Mouse (Mus musculus) neural tube, embryonic 11.5 days (tissue): ENCODE data around the gene Otog. TPM values are rescaled to one million over a fixed set of nuclear protein-coding genes. Genes with fewer than 3 reads are reported as not detected.

ENCODE experiments used
- ATAC-seq: fragments of 200-750 bp; cut with Nextera tagmentation; 2 replicates; pipeline ENCODE4 v1.8.0; 2017; ENCODE audit warnings: moderate number of reproducible peaks, mild to moderate bottlenecking, moderate TSS enrichment, moderate library complexity; ENCODE audit not compliant: insufficient read depth, low FRiP score, low TSS enrichment
- DNase-seq: peaks from one replicate; pipeline ENCODE4 v3.0.0-alpha.2; 2015; ENCODE audit warnings: low spot score
- H3K27ac ChIP-seq: fragments of 300-500 bp; sonication (generic); 2 replicates; pipeline ENCODE4 v1.5.1; 2014; ENCODE audit warnings: low read depth, mild to moderate bottlenecking, low read length
- H3K27me3 ChIP-seq: fragments of 300-500 bp; sonication (generic); 2 replicates; pipeline ENCODE4 v1.6.1; 2014; ENCODE audit warnings: mild to moderate bottlenecking, low read length, mixed read lengths; ENCODE audit not compliant: control insufficient read depth, insufficient read depth
- H3K36me3 ChIP-seq: fragments of 300-500 bp; sonication (generic); 2 replicates; pipeline ENCODE4 v1.6.1; 2014; ENCODE audit warnings: mild to moderate bottlenecking, low read length, moderate library complexity, mixed read lengths; ENCODE audit not compliant: control insufficient read depth, insufficient read depth
- H3K4me1 ChIP-seq: fragments of 300-500 bp; sonication (generic); 2 replicates; pipeline ENCODE4 v1.6.1; 2014; ENCODE audit warnings: low read length, mixed read lengths; ENCODE audit not compliant: control insufficient read depth, insufficient read depth
- H3K4me2 ChIP-seq: fragments of 300-500 bp; sonication (generic); 2 replicates; pipeline ENCODE4 v1.6.1; 2014; ENCODE audit warnings: low read depth, mild to moderate bottlenecking, moderate library complexity
- H3K4me3 ChIP-seq: fragments of 300-500 bp; sonication (generic); 2 replicates; pipeline ENCODE4 v1.5.1; 2014; ENCODE audit warnings: low read depth, low read length
- H3K9ac ChIP-seq: fragments of 300-500 bp; sonication (generic); 2 replicates; pipeline ENCODE4 v1.6.1; 2014; ENCODE audit warnings: mild to moderate bottlenecking, low read length
- H3K9me3 ChIP-seq: fragments of 300-500 bp; sonication (generic); 2 replicates; pipeline ENCODE4 v1.6.1; 2016; ENCODE audit warnings: low read length; ENCODE audit not compliant: control insufficient read depth
- WGBS: fragments of 180-500 bp; shearing (Covaris S2); extraction: QIAGEN DNeasy Blood & Tissue Kit; methylation state at CpG from one replicate; pipeline ENCODE4 v1.1.7; 2014; 5-methylcytosine and 5-hydroxymethylcytosine counted together
- polyA plus RNA-seq: library from polyadenylated mRNA; unstranded; fragments of >200 nt; fragmentation: Nextera tagmentation; extraction: Ambion mirVana; gene quantifications from 2 replicates; pipeline ENCODE4 v1.2.1, GENCODE M21; 2014

Otog gene
- polyA plus RNA-seq, 1 experiment from 2014 or later: not detected

- Histone ChIP-seq H3K9ac (no peak overlapping the region), H3K36me3 (no peaks in the 10 kb centered on the region), H3K27ac (no peak overlapping the region), H3K9me3 (no peaks in the 10 kb centered on the region), H3K4me1 (no peaks in the 10 kb centered on the region), H3K4me2 (no peak overlapping the region), H3K27me3 (no peaks in the 10 kb centered on the region), H3K4me3 (no peak overlapping the region)
- ATAC-seq (no peak), DNase-seq (no peak)
- 64% methylated on average over 4 of the region's 4 CpGs for WGBS
These were observed 87.1 kb downstream of the Otog start for GRCm38 (mm10) chr7:46327896-46328295.

- 92% methylated on average over 9 of the region's 9 CpGs for WGBS
- H3K4me3 ChIP-seq: no peak overlapping the region
These were observed 96.6 kb downstream of the Otog start for GRCm38 (mm10) chr7:46337397-46337796.

GRCm38 (mm10) chr7:46339818-46340217 lies 99.0 kb downstream of the Otog start:
- Histone ChIP-seq H3K27me3 (no peaks in the 10 kb centered on the region), H3K36me3 (no peaks in the 10 kb centered on the region), H3K9me3 (no peaks in the 10 kb centered on the region), H3K4me2 (no peak overlapping the region), H3K27ac (no peak overlapping the region), H3K4me1 (no peaks in the 10 kb centered on the region), H3K9ac (no peak overlapping the region), H3K4me3 (no peak overlapping the region)
- DNase-seq (no peak), ATAC-seq (no peak)
- WGBS: 49% methylated on average over 3 of the region's 3 CpGs

More at GRCm38 (mm10) chr7:46337397-46337796, 96.6 kb downstream of the Otog start:
- Histone ChIP-seq H3K27me3 (no peaks in the 10 kb centered on the region), H3K9ac (no peak overlapping the region), H3K36me3 (no peaks in the 10 kb centered on the region), H3K4me1 (no peaks in the 10 kb centered on the region), H3K4me2 (no peak overlapping the region), H3K27ac (no peak overlapping the region), H3K9me3 (no peaks in the 10 kb centered on the region)
- no peak for ATAC-seq
- no peak for DNase-seq

- ATAC-seq (no peak), DNase-seq (no peak)
- H3K36me3 ChIP-seq: no peaks in the 10 kb centered on the region
- no peaks in the 10 kb centered on the region for H3K4me1 ChIP-seq
- H3K27me3 ChIP-seq: no peaks in the 10 kb centered on the region
- H3K27ac ChIP-seq: no peak overlapping the region
- no peak overlapping the region for H3K4me3 ChIP-seq
- H3K9me3 ChIP-seq: no peaks in the 10 kb centered on the region
- H3K9ac ChIP-seq: no peak overlapping the region
- H3K4me2 ChIP-seq: no peak overlapping the region
- 64% methylated on average over 5 of the region's 5 CpGs for WGBS
These were observed 99.5 kb downstream of the Otog start for GRCm38 (mm10) chr7:46340295-46340694.

- Histone ChIP-seq H3K4me3 (no peak overlapping the region), H3K4me1 (no peaks in the 10 kb centered on the region), H3K9ac (no peak overlapping the region), H3K4me2 (no peak overlapping the region), H3K36me3 (no peaks in the 10 kb centered on the region), H3K27ac (no peak overlapping the region), H3K9me3 (no peaks in the 10 kb centered on the region), H3K27me3 (no peaks in the 10 kb centered on the region)
- DNase-seq (no peak), ATAC-seq (no peak)
- 82% methylated on average over 9 of the region's 9 CpGs for WGBS
These were observed 100.7 kb downstream of the Otog start for GRCm38 (mm10) chr7:46341471-46341870.

GRCm38 (mm10) chr7:46347692-46348091 lies 106.9 kb downstream of the Otog start:
- WGBS: 69% methylated on average over 4 of the region's 4 CpGs
- DNase-seq: no peak
- Histone ChIP-seq H3K36me3 (no peaks in the 10 kb centered on the region), H3K4me3 (no peak overlapping the region), H3K4me1 (no peaks in the 10 kb centered on the region), H3K9me3 (no peaks in the 10 kb centered on the region), H3K27ac (no peak overlapping the region), H3K9ac (no peak overlapping the region), H3K4me2 (no peak overlapping the region), H3K27me3 (peaks cover 27% of the 10 kb centered on the region)
- ATAC-seq: no peak

- peak overlapping the region; percentile 14; the same call in 1 of the 2 replicates for H3K4me2 ChIP-seq
- 4% methylated on average over 33 of the region's 36 CpGs for WGBS
- H3K4me3 ChIP-seq: no peak overlapping the region
- no peaks in the 10 kb centered on the region for H3K9me3 ChIP-seq
- H3K36me3 ChIP-seq: no peaks in the 10 kb centered on the region
- peaks cover 27% of the 10 kb centered on the region for H3K27me3 ChIP-seq
- ATAC-seq (no peak), DNase-seq (peak; percentile 25)
- no peaks in the 10 kb centered on the region for H3K4me1 ChIP-seq
- H3K27ac ChIP-seq: no peak overlapping the region
- peak overlapping the region; percentile 32; the same call in 1 of the 2 replicates for H3K9ac ChIP-seq
These were observed 108.0 kb downstream of the Otog start for GRCm38 (mm10) chr7:46348813-46349212.

- Histone ChIP-seq H3K4me2 (no peak overlapping the region), H3K9ac (no peak overlapping the region), H3K9me3 (no peaks in the 10 kb centered on the region), H3K4me3 (no peak overlapping the region), H3K36me3 (no peaks in the 10 kb centered on the region), H3K27ac (no peak overlapping the region), H3K4me1 (no peaks in the 10 kb centered on the region), H3K27me3 (peaks cover 27% of the 10 kb centered on the region)
- WGBS: 67% methylated on average over 9 of the region's 9 CpGs
- ATAC-seq (no peak), DNase-seq (no peak)
These were observed 109.4 kb downstream of the Otog start for GRCm38 (mm10) chr7:46350119-46350702.

- no peaks in the 10 kb centered on the region for H3K36me3 ChIP-seq
- no peak overlapping the region for H3K27ac ChIP-seq
- no peak overlapping the region for H3K4me2 ChIP-seq
- 72% methylated on average over 2 of the region's 2 CpGs for WGBS
- no peak overlapping the region for H3K9ac ChIP-seq
- no peak overlapping the region for H3K4me3 ChIP-seq
- ATAC-seq (no peak), DNase-seq (no peak)
- peaks cover 25% of the 10 kb centered on the region for H3K27me3 ChIP-seq
- H3K4me1 ChIP-seq: no peaks in the 10 kb centered on the region
- H3K9me3 ChIP-seq: no peaks in the 10 kb centered on the region
These were observed 112.0 kb downstream of the Otog start for GRCm38 (mm10) chr7:46352748-46353147.
